Mouse (Mus musculus): ENCODE measurements around the gene Fars2. TPM values are rescaled to one million over a fixed set of nuclear protein-coding genes. Genes with fewer than 3 reads are reported as not detected.
"Not testable (repeated sequence)": the region's sequence is repeated elsewhere in the genome, so short reads cannot be mapped to it uniquely, and the experiment has no call there.

The Fars2 gene
- polyA plus RNA-seq, 1 experiment from 2014 or later: 32.4 TPM

DNA sequence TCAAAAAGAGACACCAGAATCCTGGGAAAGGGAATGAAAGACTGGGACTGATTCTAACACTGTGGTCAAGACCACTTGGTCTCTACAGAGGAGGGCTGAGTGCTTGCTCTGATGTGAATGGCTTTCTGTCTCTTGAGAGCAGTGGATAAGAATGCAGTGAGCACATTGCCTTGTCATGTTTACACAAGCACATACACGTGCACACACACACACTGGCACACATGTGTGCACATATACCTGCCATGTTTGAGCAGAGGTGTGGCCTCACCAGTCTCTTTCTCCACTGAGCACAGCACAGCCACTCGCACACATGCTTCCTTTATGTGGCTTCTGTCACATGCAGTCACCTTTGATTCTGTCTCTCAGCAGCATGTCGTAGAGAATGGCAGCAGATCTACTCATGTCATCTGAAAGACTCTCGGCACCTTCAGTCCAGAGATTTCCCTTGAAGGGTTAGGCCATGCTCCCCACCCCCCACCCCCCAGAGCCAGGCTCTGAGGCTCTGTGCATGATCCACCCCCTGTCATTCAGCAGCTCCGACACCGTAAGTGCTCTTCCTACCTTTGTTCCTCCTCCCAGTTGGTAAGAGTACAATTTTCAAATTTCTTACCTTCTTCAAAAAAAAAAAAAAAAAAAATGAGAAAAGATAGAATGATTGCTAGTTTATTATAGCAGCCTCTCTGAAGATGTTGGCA lies 313.4 kb downstream of the Fars2 start:
- H3K4me2 ChIP-seq: no peak overlapping the region
- no peaks in the 10 kb centered on the region for H3K36me3 ChIP-seq
- H3K4me3 ChIP-seq (replicated peaks): no peak overlapping the region
- WGBS: 64% methylated on average over 6 of the region's 6 CpGs
- H3K27ac ChIP-seq: no peak overlapping the region
- no peak overlapping the region for H3K9ac ChIP-seq (replicated peaks)
- no peak for ATAC-seq (ENCODE audit: insufficient number of reproducible peaks, insufficient read depth, low FRiP score, low TSS enrichment, low read depth)
- H3K4me1 ChIP-seq (replicated peaks): peaks cover 10% of the 10 kb centered on the region
- no peaks in the 10 kb centered on the region for H3K27me3 ChIP-seq
- no peaks in the 10 kb centered on the region for H3K9me3 ChIP-seq

GRCm38 (mm10) chr13:36431974-36432518 lies 314.8 kb downstream of the Fars2 start:
- no peak overlapping the region for H3K27ac ChIP-seq
- H3K4me1 ChIP-seq (replicated peaks): peaks cover 4% of the 10 kb centered on the region; the same call in 1 of the 2 replicates
- H3K9ac ChIP-seq (replicated peaks): no peak overlapping the region
- H3K27me3 ChIP-seq: no peaks in the 10 kb centered on the region
- H3K4me3 ChIP-seq (replicated peaks): no peak overlapping the region
- H3K36me3 ChIP-seq: no peaks in the 10 kb centered on the region
- H3K4me2 ChIP-seq: no peak overlapping the region
- no peaks in the 10 kb centered on the region for H3K9me3 ChIP-seq
- 88% methylated on average over 8 of the region's 8 CpGs for WGBS
- no peak for ATAC-seq (ENCODE audit: insufficient number of reproducible peaks, insufficient read depth, low FRiP score, low TSS enrichment, low read depth)

DNA sequence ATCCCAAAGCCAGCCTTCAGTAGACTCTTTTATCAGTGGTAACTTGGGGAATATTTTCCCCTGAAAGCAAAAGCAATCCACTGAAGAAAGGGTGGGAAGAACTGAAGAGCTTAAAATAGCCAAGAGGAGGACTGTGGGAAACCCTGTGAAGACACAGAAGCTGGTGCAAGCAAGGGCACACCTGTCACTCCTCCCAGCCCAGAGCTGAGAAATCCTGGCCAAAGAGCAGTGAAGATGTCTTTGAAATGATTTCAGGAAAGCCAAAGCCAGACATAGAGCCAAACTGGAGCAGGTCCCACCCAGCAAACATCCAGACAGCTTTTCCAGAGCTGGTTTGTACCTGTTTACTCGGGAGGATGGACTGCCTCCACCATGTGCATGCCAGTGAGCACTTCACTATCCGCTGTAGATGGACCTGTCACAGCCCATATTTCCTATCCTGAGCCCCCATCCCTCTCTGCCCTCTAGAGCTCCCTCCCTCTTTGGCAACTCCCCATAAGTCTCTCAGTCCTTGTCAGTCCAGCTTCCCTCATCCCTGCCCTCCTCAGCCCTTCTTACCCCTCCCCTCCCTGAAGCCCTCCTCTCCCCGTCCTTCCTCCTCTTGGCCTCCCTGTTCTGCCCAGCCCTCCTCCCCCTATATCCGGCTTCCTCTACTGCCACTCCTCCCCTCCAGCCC lies 327.7 kb downstream of the Fars2 start:
- WGBS: 58% methylated on average over 4 of the region's 4 CpGs
- H3K4me1 ChIP-seq (replicated peaks): no peaks in the 10 kb centered on the region
- no peak for ATAC-seq (ENCODE audit: insufficient number of reproducible peaks, insufficient read depth, low FRiP score, low TSS enrichment, low read depth)
- no peak overlapping the region for H3K9ac ChIP-seq (replicated peaks)
- no peak overlapping the region for H3K4me3 ChIP-seq (replicated peaks)
- H3K27me3 ChIP-seq: no peaks in the 10 kb centered on the region
- H3K27ac ChIP-seq: no peak overlapping the region
- H3K9me3 ChIP-seq: no peaks in the 10 kb centered on the region
- no peak overlapping the region for H3K4me2 ChIP-seq
- H3K36me3 ChIP-seq: no peaks in the 10 kb centered on the region

GRCm38 (mm10) chr13:36447947-36448346 lies 330.7 kb downstream of the Fars2 start:
- WGBS: 51% methylated on average over 4 of the region's 4 CpGs
- Histone ChIP-seq H3K9me3 (no peaks in the 10 kb centered on the region), H3K27me3 (no peaks in the 10 kb centered on the region), H3K27ac (no peak overlapping the region), H3K4me3 (replicated peaks) (no peak overlapping the region), H3K9ac (replicated peaks) (no peak overlapping the region), H3K36me3 (no peaks in the 10 kb centered on the region), H3K4me2 (no peak overlapping the region), H3K4me1 (replicated peaks) (no peaks in the 10 kb centered on the region)
- ATAC-seq (ENCODE audit: insufficient number of reproducible peaks, insufficient read depth, low FRiP score, low TSS enrichment, low read depth): no peak

- Histone ChIP-seq H3K27me3 (no peaks in the 10 kb centered on the region), H3K9ac (replicated peaks) (no peak overlapping the region), H3K36me3 (no peaks in the 10 kb centered on the region), H3K4me2 (no peak overlapping the region), H3K4me1 (replicated peaks) (no peaks in the 10 kb centered on the region), H3K27ac (no peak overlapping the region), H3K4me3 (replicated peaks) (no peak overlapping the region), H3K9me3 (no peaks in the 10 kb centered on the region)
- no peak for ATAC-seq (ENCODE audit: insufficient number of reproducible peaks, insufficient read depth, low FRiP score, low TSS enrichment, low read depth)
- WGBS: 79% methylated on average over 7 of the region's 7 CpGs
These were observed 331.4 kb downstream of the Fars2 start for GRCm38 (mm10) chr13:36448565-36448964.

DNA sequence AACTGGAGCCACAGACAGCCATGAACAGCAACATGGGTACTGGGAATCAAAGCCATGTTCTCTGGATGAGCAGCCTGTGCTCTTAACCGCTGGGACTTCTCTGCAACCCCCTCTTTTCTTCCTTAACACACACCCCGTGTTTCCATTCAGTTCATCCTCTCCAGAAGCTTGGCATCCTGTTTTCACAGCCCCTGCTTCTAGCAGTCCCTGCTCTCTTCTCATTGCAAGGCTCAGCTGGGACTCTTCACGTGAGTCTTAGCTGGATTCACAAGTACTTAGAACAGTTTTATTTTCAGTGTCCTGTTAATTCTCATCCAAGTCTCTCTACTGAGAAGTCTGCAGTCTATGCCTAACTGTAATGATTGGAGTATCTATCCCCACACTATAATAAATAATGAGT lies 334.2 kb downstream of the Fars2 start:
- 68% methylated on average over 3 of the region's 3 CpGs for WGBS

GRCm38 (mm10) chr13:36460473-36460872 lies 343.3 kb downstream of the Fars2 start:
- Histone ChIP-seq H3K4me3 (replicated peaks) (no peak overlapping the region), H3K9ac (replicated peaks) (no peak overlapping the region), H3K4me1 (replicated peaks) (0 out of 2 replicates have a peak, but pooled peaks cover 4% of the 10 kb centered on the region), H3K36me3 (no peaks in the 10 kb centered on the region), H3K9me3 (no peaks in the 10 kb centered on the region), H3K4me2 (no peak overlapping the region), H3K27ac (no peak overlapping the region), H3K27me3 (no peaks in the 10 kb centered on the region)
- no peak for ATAC-seq (ENCODE audit: insufficient number of reproducible peaks, insufficient read depth, low FRiP score, low TSS enrichment, low read depth)
- WGBS: 65% methylated on average over 3 of the region's 3 CpGs

More for the DNA sequence above, 334.2 kb downstream of the Fars2 start:
- Histone ChIP-seq H3K4me2 (no peak overlapping the region), H3K27me3 (no peaks in the 10 kb centered on the region), H3K4me1 (replicated peaks) (no peaks in the 10 kb centered on the region), H3K27ac (no peak overlapping the region), H3K4me3 (replicated peaks) (no peak overlapping the region), H3K9me3 (no peaks in the 10 kb centered on the region), H3K9ac (replicated peaks) (no peak overlapping the region), H3K36me3 (no peaks in the 10 kb centered on the region)
- no peak for ATAC-seq (ENCODE audit: insufficient number of reproducible peaks, insufficient read depth, low FRiP score, low TSS enrichment, low read depth)

DNA sequence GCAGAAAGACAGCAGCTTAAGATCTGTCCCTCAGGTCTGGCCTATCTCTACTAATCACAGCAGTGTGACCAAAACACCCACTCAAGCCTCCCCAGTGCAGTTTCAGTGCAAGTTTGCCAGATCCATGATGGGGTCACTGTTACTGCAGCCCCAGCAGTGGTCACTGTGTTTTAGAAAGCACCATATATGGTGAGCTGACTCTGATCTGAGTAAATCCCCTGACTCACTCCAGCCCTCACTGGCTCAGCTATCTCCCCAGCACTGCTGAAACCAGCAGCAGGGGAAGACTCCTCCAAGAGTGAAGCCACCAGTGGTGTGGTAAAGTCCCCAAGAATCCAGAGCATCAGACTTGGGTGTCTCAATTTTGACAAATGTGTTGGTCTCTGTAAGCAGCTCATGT lies 346.5 kb downstream of the Fars2 start:
- no peak overlapping the region for H3K27ac ChIP-seq
- 0 out of 2 replicates have a peak, but pooled peaks cover 4% of the 10 kb centered on the region for H3K4me1 ChIP-seq (replicated peaks)
- H3K36me3 ChIP-seq: no peaks in the 10 kb centered on the region
- ATAC-seq (ENCODE audit: insufficient number of reproducible peaks, insufficient read depth, low FRiP score, low TSS enrichment, low read depth): no peak
- no peak overlapping the region for H3K4me2 ChIP-seq
- H3K27me3 ChIP-seq: no peaks in the 10 kb centered on the region
- H3K4me3 ChIP-seq (replicated peaks): no peak overlapping the region
- no peaks in the 10 kb centered on the region for H3K9me3 ChIP-seq
- H3K9ac ChIP-seq (replicated peaks): no peak overlapping the region

GRCm38 (mm10) chr13:36466076-36466475 lies 348.9 kb downstream of the Fars2 start:
- H3K4me2 ChIP-seq; H3K9me3 ChIP-seq; H3K4me3 ChIP-seq (replicated peaks); H3K27me3 ChIP-seq; H3K36me3 ChIP-seq; H3K9ac ChIP-seq (replicated peaks); H3K4me1 ChIP-seq (replicated peaks); H3K27ac ChIP-seq; ATAC-seq (ENCODE audit: insufficient number of reproducible peaks, insufficient read depth, low FRiP score, low TSS enrichment, low read depth): not testable (repeated sequence)
- 89% methylated on average over 3 of the region's 3 CpGs for WGBS

- Histone ChIP-seq H3K9ac (replicated peaks) (no peak overlapping the region), H3K27ac (no peak overlapping the region), H3K27me3 (no peaks in the 10 kb centered on the region), H3K4me2 (no peak overlapping the region), H3K4me1 (replicated peaks) (no peaks in the 10 kb centered on the region), H3K9me3 (no peaks in the 10 kb centered on the region), H3K36me3 (no peaks in the 10 kb centered on the region), H3K4me3 (replicated peaks) (no peak overlapping the region)
- no peak for ATAC-seq (ENCODE audit: insufficient number of reproducible peaks, insufficient read depth, low FRiP score, low TSS enrichment, low read depth)
- 97% methylated on average over 5 of the region's 5 CpGs for WGBS
These were observed 349.3 kb downstream of the Fars2 start for GRCm38 (mm10) chr13:36466515-36466921.

GRCm38 (mm10) chr13:36467849-36468248 lies 350.6 kb downstream of the Fars2 start:
- no peak overlapping the region for H3K4me3 ChIP-seq (replicated peaks)
- H3K4me2 ChIP-seq: no peak overlapping the region
- no peak for ATAC-seq (ENCODE audit: insufficient number of reproducible peaks, insufficient read depth, low FRiP score, low TSS enrichment, low read depth)
- H3K4me1 ChIP-seq (replicated peaks): no peaks in the 10 kb centered on the region
- H3K9me3 ChIP-seq: no peaks in the 10 kb centered on the region
- no peaks in the 10 kb centered on the region for H3K27me3 ChIP-seq
- H3K9ac ChIP-seq (replicated peaks): no peak overlapping the region
- no peak overlapping the region for H3K27ac ChIP-seq
- H3K36me3 ChIP-seq: no peaks in the 10 kb centered on the region
- 77% methylated on average over 2 of the region's 2 CpGs for WGBS

All from limb, embryonic 12.5 days (tissue).